Mouse (Mus musculus) spleen, adult 2 months (tissue): ENCODE measurements at regions not wholly inside any gene's neighbourhood (a gene's known extent, or its start where the extent isn't known, plus 50 kb on each side); places are given as distances from the start of the nearest gene placed in this dataset.

Experiments used
- CTCF ChIP-seq: fragments of 200-500 bp; IDR thresholded peaks from 2 replicates; pipeline ENCODE4 v1.5.1; 2011; ENCODE audit warnings: mild to moderate bottlenecking, inconsistent platforms; ENCODE audit not compliant: insufficient read depth, insufficient read length, insufficient replicate concordance; ENCODE audit errors: extremely low read depth
- POLR2A ChIP-seq: fragments of 200-500 bp; IDR thresholded peaks from 2 replicates; pipeline ENCODE4 v1.6.1; 2011; ENCODE audit warnings: low read depth, low read length, inconsistent platforms

DNA sequence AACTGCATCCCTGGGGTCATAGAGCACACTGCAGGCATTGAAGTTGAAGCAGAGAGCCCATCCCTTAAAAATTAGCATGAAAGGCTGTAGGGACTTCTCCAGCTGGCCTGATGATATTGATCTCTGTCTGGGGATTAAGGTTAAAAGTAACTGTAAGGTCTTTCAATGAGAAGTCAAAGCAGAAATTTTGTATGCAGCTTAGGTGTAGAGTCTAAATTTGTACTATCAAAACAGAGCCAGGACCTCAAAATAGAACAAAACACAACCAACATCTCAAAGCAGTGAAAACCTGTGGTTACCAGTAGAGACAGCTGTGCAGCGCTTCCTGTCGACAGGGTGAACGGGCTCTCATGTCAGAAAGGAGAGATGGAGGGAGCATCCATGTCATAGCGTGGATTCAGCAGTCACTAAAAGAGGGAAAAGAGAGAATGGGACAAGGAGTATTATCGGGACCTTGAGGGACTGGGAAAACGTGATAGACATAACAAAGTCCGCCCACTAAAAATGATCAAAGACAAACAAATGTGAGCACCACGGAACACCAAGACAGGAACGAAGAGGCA, 57.5 kb upstream of the Dap start:
- TF ChIP-seq CTCF, result no peak
- no peak for TF ChIP-seq POLR2A
